Mouse (Mus musculus) neutrophil, adult 59 days (primary cell): ENCODE data around the gene Gm5728. TPM values are rescaled to one million over a fixed set of nuclear protein-coding genes. Genes with fewer than 3 reads are reported as not detected.

Experiments
- total RNA-seq, 2 experiments: library from RNA; stranded (reverse); gene quantifications; 1 replicate in 1 of 2; 2 replicates in 1 of 2; pipeline ENCODE4 v1.2.4; 2023

The Gm5728 gene
- not detected for total RNA-seq

DNA sequence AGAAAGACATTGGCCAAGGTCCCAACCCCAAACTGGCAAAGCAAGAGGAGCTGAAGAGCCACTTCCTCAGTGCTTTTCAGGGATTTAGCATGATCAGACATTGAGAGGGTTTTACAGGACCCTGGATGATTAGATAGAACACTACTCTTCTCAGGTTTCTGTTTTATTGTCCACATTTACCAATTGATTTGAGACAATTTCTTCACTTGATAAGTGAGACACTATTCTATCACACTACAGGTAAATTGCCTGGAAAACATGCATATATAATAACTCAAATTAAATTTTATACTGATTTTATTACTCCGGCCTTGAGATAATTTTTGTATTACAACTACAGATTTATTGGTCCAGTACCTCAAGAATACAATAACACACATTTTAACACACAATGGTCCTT is at the start of gene Gm5728:
Gene Gm5728 (minus strand): TSS at position 101 of the 400 bp plus-strand sequence.

GRCm38 (mm10) chr7:20417642-20418041 is 42.4 kb upstream of the Gm5728 start, which contains the start of gene Vmn1r100:
Vmn1r100 (plus strand) TSS chr7:20417942.

DNA sequence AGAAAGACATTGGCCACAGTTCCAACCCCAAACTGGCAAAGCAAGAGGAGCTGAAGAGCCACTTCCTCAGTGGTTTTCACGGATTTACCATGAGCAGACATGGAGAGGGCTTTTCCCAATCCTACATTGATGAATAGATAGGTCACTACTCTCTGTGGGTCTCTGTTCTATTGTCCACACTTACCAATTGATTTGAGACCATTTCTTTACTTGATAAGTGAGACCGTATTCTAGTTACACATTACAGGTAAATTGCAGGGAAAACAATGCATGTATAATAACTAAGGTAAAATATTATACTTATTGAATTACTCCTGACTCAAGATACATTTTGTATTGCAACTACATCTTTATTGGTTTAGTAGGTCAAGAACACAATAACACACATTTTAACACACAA is 41.2 kb downstream of the Gm5728 start, which contains the start of gene Gm4133:
Gene Gm4133 (minus strand): TSS at position 101 of the 400 bp plus-strand sequence.

Other genes with a start within 250 kb of the Gm5728 start
- gene Vmn1r93, start 236.3 kb downstream of the Gm5728 start, total RNA-seq = not detected
- not detected for gene Vmn1r94, start 207.0 kb downstream of the Gm5728 start, total RNA-seq
- not detected for gene Vmn1r95, start 181.7 kb downstream of the Gm5728 start, total RNA-seq
- not detected for gene Gm6164, start 169.8 kb downstream of the Gm5728 start, total RNA-seq
- not detected for gene Gm4498, start 141.6 kb downstream of the Gm5728 start, total RNA-seq
- not detected for gene Gm5890, start 112.6 kb downstream of the Gm5728 start, total RNA-seq
- gene Gm4133, start 41.3 kb downstream of the Gm5728 start, total RNA-seq = not detected
- not detected for gene Vmn1r100, start 42.5 kb upstream of the Gm5728 start, total RNA-seq
- gene Vmn1r101, start 67.2 kb upstream of the Gm5728 start, total RNA-seq = not detected
- gene Gm10670, start 99.5 kb upstream of the Gm5728 start, total RNA-seq = not detected
- not detected for gene Vmn1r103, start 135.1 kb upstream of the Gm5728 start, total RNA-seq
- gene Vmn1r104, start 158.4 kb upstream of the Gm5728 start, total RNA-seq = not detected
- gene Gm5726, start 170.3 kb upstream of the Gm5728 start, total RNA-seq = not detected
- gene Gm4141, start 200.8 kb upstream of the Gm5728 start, total RNA-seq = not detected
- not detected for gene Gm4513, start 223.6 kb upstream of the Gm5728 start, total RNA-seq